Comparison of ENCODE assay signal across 33 mouse cellular contexts in the genomic region with DNA sequence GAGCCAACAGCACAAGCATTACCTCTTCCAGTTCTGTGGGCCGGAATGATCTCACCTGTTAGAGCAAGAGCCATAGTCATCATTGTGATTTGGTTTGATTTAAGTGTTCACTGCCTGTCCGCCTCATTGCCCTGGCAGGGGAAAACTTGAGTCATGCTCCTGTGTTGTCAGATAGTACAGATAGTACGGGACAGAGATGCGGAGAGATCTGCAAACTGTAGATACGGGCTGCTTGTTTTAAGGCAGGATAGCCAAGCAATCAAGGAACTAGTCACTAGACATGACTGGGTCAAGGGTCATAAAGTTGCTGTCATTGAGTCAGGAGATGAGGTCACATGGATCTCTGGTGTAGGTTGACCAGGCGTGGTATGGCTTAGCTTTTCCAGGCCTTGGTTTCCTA.
A peak's percentile ranks its signal among the peaks of the same experiment; 100 is the strongest.
DNase-seq lines count a peak whose midpoint lies in the region; ATAC-seq and TF ChIP-seq lines count a peak whose summit lies in the region.
"Had no signal": no experiment of that assay in that cellular context is flagged by ENCODE, and none has a peak within 500 bp of the region (broad histone marks: within the 10 kb centered on the region; RNA-seq: fewer than 3 reads in every experiment).

No protein-coding gene starts in this region.

- no peak overlapping the region for H3K9ac ChIP-seq in intestine, postnatal 0 days (ENCODE audit: low read depth, low read length)
- H3K9ac ChIP-seq in intestine, embryonic 15.5 days = no peak overlapping the region
- no peak overlapping the region for H3K9ac ChIP-seq in hindbrain, embryonic 11.5 days (ENCODE audit: low read depth, low read length)
- H3K9ac ChIP-seq: embryonic facial prominence, embryonic 13.5 days; heart, embryonic 12.5 days; hindbrain, embryonic 15.5 days; liver, embryonic 12.5 days; liver, postnatal 0 days had no signal

- H3K4me2 ChIP-seq in intestine, postnatal 0 days (replicated peaks; ENCODE audit: low read depth) = no peak overlapping the region
- H3K4me2 ChIP-seq in intestine, embryonic 15.5 days (replicated peaks) = no peak overlapping the region
- H3K4me2 ChIP-seq in hindbrain, embryonic 11.5 days (replicated peaks; ENCODE audit: low read depth, low read length) = no peak overlapping the region
- H3K4me2 ChIP-seq: embryonic facial prominence, embryonic 13.5 days; heart, embryonic 12.5 days; hindbrain, embryonic 15.5 days; liver, embryonic 12.5 days had no signal

- DNase-seq in Patski (ENCODE audit: low read depth, low spot score) = peak; percentile 75
- peak; percentile 16 for DNase-seq in yolk sac, embryonic 10.5 days (ENCODE audit: low spot score)
- DNase-seq in hindbrain, embryonic 11.5 days (ENCODE audit: low spot score) = no peak
- DNase-seq in thymus, postnatal 4 days = no peak
- DNase-seq: cerebellum, adult 11-12 months; cerebellum, adult 9-11 months; gastrocnemius, adult 2 months; gastrocnemius, postnatal 36 days; heart, adult 2 months; heart, postnatal 4 days; kidney, adult 2 months; kidney, postnatal 4 days; layer of hippocampus, postnatal 36 days; left cerebral cortex, postnatal 4 days; liver, postnatal 0 days; midbrain, embryonic 14.5 days; right cerebral cortex, adult 18-20 months; spleen, adult 18-20 months; thymus, adult 18-20 months; thymus, postnatal 36 days had no signal

- H3K9me3 ChIP-seq in intestine, postnatal 0 days (ENCODE audit: control insufficient read depth) = no peaks in the 10 kb centered on the region
- no peaks in the 10 kb centered on the region for H3K9me3 ChIP-seq in intestine, embryonic 15.5 days
- no peaks in the 10 kb centered on the region for H3K9me3 ChIP-seq in hindbrain, embryonic 11.5 days (ENCODE audit: control insufficient read depth, low read length)
- H3K9me3 ChIP-seq: embryonic facial prominence, embryonic 13.5 days; heart, embryonic 12.5 days; hindbrain, embryonic 15.5 days; liver, embryonic 12.5 days had no signal

- no peak overlapping the region for H3K27ac ChIP-seq in intestine, postnatal 0 days (ENCODE audit: low read depth, low read length)
- no peak overlapping the region for H3K27ac ChIP-seq in intestine, embryonic 15.5 days
- no peak overlapping the region for H3K27ac ChIP-seq in hindbrain, embryonic 11.5 days (ENCODE audit: low read depth, low read length)
- H3K27ac ChIP-seq: embryonic facial prominence, embryonic 13.5 days; gastrocnemius, adult 2 months; heart, adult 2 months; hindbrain, embryonic 15.5 days; kidney, postnatal 0 days; liver, embryonic 12.5 days; macrophage had no signal

- ATAC-seq in intestine, postnatal 0 days = peak; percentile 46; the same call in 1 of the 2 replicates
- no peak for ATAC-seq in intestine, embryonic 15.5 days
- ATAC-seq in CD4-positive, CD25-positive, alpha-beta regulatory T cell, adult 4 months = peak; percentile 30
- ATAC-seq in Patski = peak; percentile 79
- ATAC-seq in hindbrain, embryonic 11.5 days (ENCODE audit: low FRiP score) = no peak
- ATAC-seq: activated CD4-positive, CD25-positive, alpha-beta regulatory T cell, adult 4 months; forebrain, embryonic 16.5 days; inflammation-experienced regulatory T-cells, adult 6 months; liver, embryonic 12.5 days; liver, postnatal 0 days had no signal

- 74% methylated on average over 6 of the region's 6 CpGs for WGBS in intestine, postnatal 0 days
- WGBS in intestine, embryonic 15.5 days = 92% methylated on average over 6 of the region's 6 CpGs
- WGBS in hindbrain, embryonic 11.5 days = 95% methylated on average over 6 of the region's 6 CpGs

- TF ChIP-seq CTCF in intestine, postnatal 0 days (IDR thresholded peaks at IDR 0.05; ENCODE audit: low read depth) = no peak
- no peak for TF ChIP-seq CTCF in Patski (IDR thresholded peaks at IDR 0.05)

- CTCF ChIA-PET in Patski (lab: Charles Lee) = no interaction called here

- POLR2A ChIA-PET in Patski (lab: Charles Lee) = interaction anchor here (0.7 kb wide), 1 partner anchor 25 kb away, joined by 4 read pairs; no protein-coding TSS in a partner anchor

- no peaks in the 10 kb centered on the region for H3K27me3 ChIP-seq in intestine, postnatal 0 days (replicated peaks; ENCODE audit: control insufficient read depth, insufficient read depth, low read length)
- no peaks in the 10 kb centered on the region for H3K27me3 ChIP-seq in intestine, embryonic 15.5 days (replicated peaks)
- no peaks in the 10 kb centered on the region for H3K27me3 ChIP-seq in Patski
- H3K27me3 ChIP-seq in hindbrain, embryonic 11.5 days (ENCODE audit: control insufficient read depth, insufficient read depth, low read length) = no peaks in the 10 kb centered on the region
- H3K27me3 ChIP-seq: embryonic facial prominence, embryonic 13.5 days; heart, embryonic 12.5 days; hindbrain, embryonic 15.5 days; liver, embryonic 12.5 days had no signal

- in situ Hi-C loops in Patski (cut with MboI; ENCODE audit: low pct_unique_long_range_greater_than_20kb) = no loop called here

- no peaks in the 10 kb centered on the region; the same call in 1 of the 2 replicates for H3K4me1 ChIP-seq in intestine, postnatal 0 days (replicated peaks; ENCODE audit: control insufficient read depth, insufficient read depth, low read length)
- H3K4me1 ChIP-seq in intestine, embryonic 15.5 days (replicated peaks) = peaks cover 20% of the 10 kb centered on the region
- no peaks in the 10 kb centered on the region for H3K4me1 ChIP-seq in hindbrain, embryonic 11.5 days (replicated peaks; ENCODE audit: control insufficient read depth, insufficient read depth, low read length)

- no peak overlapping the region for H3K4me3 ChIP-seq in intestine, postnatal 0 days (ENCODE audit: low read depth, low read length)
- H3K4me3 ChIP-seq in intestine, embryonic 15.5 days (replicated peaks) = no peak overlapping the region
- no peak overlapping the region for H3K4me3 ChIP-seq in hindbrain, embryonic 11.5 days (ENCODE audit: low read depth, low read length)
- H3K4me3 ChIP-seq: embryonic facial prominence, embryonic 13.5 days; erythroblast, embryonic 14.5 days; gastrocnemius, adult 2 months; heart, adult 2 months; heart, embryonic 12.5 days; hindbrain, embryonic 15.5 days; liver, embryonic 12.5 days had no signal

- no peaks in the 10 kb centered on the region for H3K36me3 ChIP-seq in intestine, postnatal 0 days (ENCODE audit: control insufficient read depth, insufficient read depth)
- no peaks in the 10 kb centered on the region for H3K36me3 ChIP-seq in intestine, embryonic 15.5 days
- no peaks in the 10 kb centered on the region for H3K36me3 ChIP-seq in hindbrain, embryonic 11.5 days (ENCODE audit: control insufficient read depth, insufficient read depth, low read length)
- H3K36me3 ChIP-seq: hindbrain, embryonic 15.5 days had no signal

Comparison
In these comparisons a context has a peak if more than half of its experiments do, and no peak if none do; other contexts are left out.
1. ATAC-seq: peak in intestine, postnatal 0 days (single experiment), CD4-positive, CD25-positive, alpha-beta regulatory T cell, adult 4 months (single experiment) and Patski (single experiment); none in intestine, embryonic 15.5 days (single experiment) and hindbrain, embryonic 11.5 days (single experiment).
2. DNase-seq: peak in Patski (single experiment) and yolk sac, embryonic 10.5 days (single experiment); none in hindbrain, embryonic 11.5 days (single experiment) and thymus, postnatal 4 days (single experiment).